Mouse (Mus musculus): Measurements from ENCODE around the gene Cln3. TPM values are rescaled to one million over a fixed set of nuclear protein-coding genes. Genes with fewer than 3 reads are reported as not detected.

Cln3 gene
- polyA plus RNA-seq, 2 experiments: 34.6 to 55.4 TPM

DNA sequence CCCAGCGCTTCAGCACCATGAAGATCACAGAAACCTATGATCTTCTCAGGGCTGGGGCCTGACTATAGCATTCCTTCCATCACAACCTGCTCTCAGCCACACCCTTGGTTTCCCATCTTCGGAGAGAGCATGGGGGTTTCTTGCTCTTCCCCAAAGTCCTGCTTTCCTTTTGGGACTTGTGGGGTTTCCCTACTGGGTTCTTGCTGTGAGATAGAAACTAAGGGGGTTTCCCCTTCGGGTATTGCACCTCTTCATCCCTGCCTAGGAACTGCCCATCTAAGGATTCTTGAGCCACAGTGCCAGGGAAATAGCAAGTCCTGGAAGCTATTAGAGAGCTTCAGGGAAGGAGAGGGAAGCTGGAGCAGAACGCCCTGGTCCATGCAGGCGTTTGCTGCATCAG is 10.3 kb upstream of the Cln3 start:
- Histone ChIP-seq H3K27me3 (ENCODE audit: control insufficient read depth, insufficient read depth, low read length) (no peaks in the 10 kb centered on the region), H3K4me2 (replicated peaks; ENCODE audit: low read depth, low read length, severe bottlenecking) (no peak overlapping the region), H3K9me3 (ENCODE audit: control insufficient read depth, low read length) (no peaks in the 10 kb centered on the region), H3K4me1 (ENCODE audit: control insufficient read depth, insufficient read depth, low read length) (no peaks in the 10 kb centered on the region), H3K27ac (replicated peaks; ENCODE audit: low read depth, low read length) (no peak overlapping the region), H3K36me3 (ENCODE audit: control insufficient read depth, insufficient read depth, low read length) (no peaks in the 10 kb centered on the region), H3K9ac (ENCODE audit: low read depth, low read length, severe bottlenecking) (no peak overlapping the region), H3K4me3 (replicated peaks; ENCODE audit: low read length) (no peak overlapping the region)
- ATAC-seq (ENCODE audit: low FRiP score, low read depth) (no peak), DNase-seq (ENCODE audit: low spot score) (no peak)
- WGBS: 72% methylated on average over 5 of the region's 5 CpGs
- no peak for TF ChIP-seq POLR2A (IDR thresholded peaks at IDR 0.05; ENCODE audit: borderline replicate concordance, extremely low read depth, insufficient read depth, insufficient read length)

DNA sequence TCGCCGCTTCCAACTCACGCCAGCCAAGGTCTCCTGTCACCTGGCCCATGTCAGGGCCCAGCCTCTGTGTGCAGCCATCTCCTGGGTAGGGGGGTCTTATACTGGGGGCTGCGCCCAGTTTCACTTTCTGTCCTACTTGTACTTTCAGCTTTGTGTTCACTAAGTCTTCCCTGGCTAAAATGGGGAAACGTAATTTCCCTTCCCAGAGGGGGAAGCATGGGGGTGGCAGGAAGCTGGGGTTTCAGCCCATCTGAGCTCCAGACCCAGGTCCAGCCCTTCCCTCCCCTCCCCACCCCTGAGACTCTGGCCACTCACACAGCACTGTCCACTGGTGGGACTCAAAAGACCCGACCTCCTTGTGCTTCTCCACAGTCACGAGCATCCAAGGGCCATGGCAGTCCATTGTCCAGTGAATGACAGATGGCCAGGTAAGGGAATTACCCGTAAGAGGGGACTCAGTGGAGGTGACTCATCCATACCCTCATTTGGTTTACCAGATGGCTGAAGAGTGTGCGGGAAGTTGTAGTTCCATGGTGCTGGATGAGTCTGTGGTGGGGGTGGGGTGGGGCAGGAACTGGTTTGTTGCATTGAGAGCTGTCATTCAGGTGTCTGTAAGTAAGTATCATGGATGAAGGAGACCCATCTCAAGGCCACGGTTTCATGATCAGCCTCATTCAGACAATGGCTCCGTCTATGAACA is 9.4 kb upstream of the Cln3 start, which contains the start of gene Il27:
Il27 (minus strand) TSS at position 80 of the 700 bp plus-strand sequence.
- 80% methylated on average over 11 of the region's 11 CpGs for WGBS
- ATAC-seq (ENCODE audit: low FRiP score, low read depth) (no peak), DNase-seq (ENCODE audit: low spot score) (no peak)
- Histone ChIP-seq H3K4me1 (ENCODE audit: control insufficient read depth, insufficient read depth, low read length) (no peaks in the 10 kb centered on the region), H3K4me3 (replicated peaks; ENCODE audit: low read length) (no peak within 1 kb of the TSS), H3K27ac (replicated peaks; ENCODE audit: low read depth, low read length) (no peak within 1 kb of the TSS), H3K9me3 (ENCODE audit: control insufficient read depth, low read length) (no peaks in the 10 kb centered on the region), H3K9ac (ENCODE audit: low read depth, low read length, severe bottlenecking) (no peak within 1 kb of the TSS), H3K36me3 (ENCODE audit: control insufficient read depth, insufficient read depth, low read length) (no peaks in the 10 kb centered on the region), H3K4me2 (replicated peaks; ENCODE audit: low read depth, low read length, severe bottlenecking) (no peak within 1 kb of the TSS), H3K27me3 (ENCODE audit: control insufficient read depth, insufficient read depth, low read length) (no peaks in the 10 kb centered on the region)
- TF ChIP-seq POLR2A (IDR thresholded peaks at IDR 0.05; ENCODE audit: borderline replicate concordance, extremely low read depth, insufficient read depth, insufficient read length): no peak

GRCm38 (mm10) chr7:126587779-126588178 is 2.2 kb upstream of the Cln3 start:
- H3K4me1 ChIP-seq (ENCODE audit: control insufficient read depth, insufficient read depth, low read length): no peaks in the 10 kb centered on the region; the same call in 1 of the 2 replicates
- no peaks in the 10 kb centered on the region for H3K27me3 ChIP-seq (ENCODE audit: control insufficient read depth, insufficient read depth, low read length)
- no peak for TF ChIP-seq POLR2A (IDR thresholded peaks at IDR 0.05; ENCODE audit: borderline replicate concordance, extremely low read depth, insufficient read depth, insufficient read length)
- no peaks in the 10 kb centered on the region for H3K9me3 ChIP-seq (ENCODE audit: control insufficient read depth, low read length)
- DNase-seq (ENCODE audit: low spot score): peak; percentile 61
- peak overlapping the region; percentile 40 for H3K4me2 ChIP-seq (replicated peaks; ENCODE audit: low read depth, low read length, severe bottlenecking)
- no peaks in the 10 kb centered on the region for H3K36me3 ChIP-seq (ENCODE audit: control insufficient read depth, insufficient read depth, low read length)
- H3K9ac ChIP-seq (ENCODE audit: low read depth, low read length, severe bottlenecking): peak overlapping the region; percentile 38
- H3K4me3 ChIP-seq (replicated peaks; ENCODE audit: low read length): no peak overlapping the region
- H3K27ac ChIP-seq (replicated peaks; ENCODE audit: low read depth, low read length): no peak overlapping the region
- 6% methylated on average over 16 of the region's 16 CpGs for WGBS
- peak; percentile 27; the same call in 1 of the 2 replicates for ATAC-seq (ENCODE audit: low FRiP score, low read depth)

GRCm38 (mm10) chr7:126586839-126587238 is 1.2 kb upstream of the Cln3 start:
- H3K4me2 ChIP-seq (replicated peaks; ENCODE audit: low read depth, low read length, severe bottlenecking): no peak overlapping the region
- no peak overlapping the region for H3K4me3 ChIP-seq (replicated peaks; ENCODE audit: low read length)
- H3K27me3 ChIP-seq (ENCODE audit: control insufficient read depth, insufficient read depth, low read length): no peaks in the 10 kb centered on the region
- no peak for DNase-seq (ENCODE audit: low spot score)
- H3K9me3 ChIP-seq (ENCODE audit: control insufficient read depth, low read length): no peaks in the 10 kb centered on the region
- TF ChIP-seq POLR2A (IDR thresholded peaks at IDR 0.05; ENCODE audit: borderline replicate concordance, extremely low read depth, insufficient read depth, insufficient read length): no peak
- peaks cover 3% of the 10 kb centered on the region; the same call in 1 of the 2 replicates for H3K4me1 ChIP-seq (ENCODE audit: control insufficient read depth, insufficient read depth, low read length)
- WGBS: 54% methylated on average over 8 of the region's 8 CpGs
- ATAC-seq (ENCODE audit: low FRiP score, low read depth): no peak
- H3K36me3 ChIP-seq (ENCODE audit: control insufficient read depth, insufficient read depth, low read length): no peaks in the 10 kb centered on the region
- H3K9ac ChIP-seq (ENCODE audit: low read depth, low read length, severe bottlenecking): 0 out of 2 replicates have a peak overlapping the region, but pooled peaks have one; percentile 38
- H3K27ac ChIP-seq (replicated peaks; ENCODE audit: low read depth, low read length): no peak overlapping the region

DNA sequence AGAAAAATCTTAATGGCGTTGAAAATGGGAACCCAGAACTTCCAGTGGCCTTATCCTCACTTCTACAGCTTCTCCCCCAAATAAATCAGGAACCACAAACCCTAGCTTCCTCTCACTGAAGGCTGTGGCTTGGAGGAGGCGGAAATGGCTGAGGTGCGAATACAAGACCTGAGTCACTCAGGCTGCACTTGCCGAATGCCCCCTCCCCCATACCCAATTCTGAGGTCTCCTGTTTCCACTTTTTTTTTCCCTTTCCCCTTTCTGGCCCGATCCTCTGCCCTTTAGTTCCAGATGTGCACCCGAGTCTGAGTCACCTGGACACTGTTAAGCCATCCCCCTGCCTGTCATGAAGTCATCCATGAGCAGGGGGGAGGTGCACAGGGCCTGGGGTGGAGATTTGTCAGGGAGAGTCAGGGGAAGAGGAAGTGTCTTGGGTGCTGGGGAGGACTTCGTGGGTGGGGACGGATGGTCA is 1.1 kb downstream of the Cln3 start, which contains the start of gene Apobr:
Apobr (plus strand) TSS at position 437 of the 472 bp plus-strand sequence.
- no peak for ATAC-seq (ENCODE audit: low FRiP score, low read depth)
- WGBS: 74% methylated on average over 8 of the region's 8 CpGs
- Histone ChIP-seq H3K4me3 (replicated peaks; ENCODE audit: low read length) (peak within 1 kb of the TSS; percentile 46), H3K27ac (replicated peaks; ENCODE audit: low read depth, low read length) (peak within 1 kb of the TSS; percentile 73; the same call in 1 of the 2 replicates), H3K27me3 (ENCODE audit: control insufficient read depth, insufficient read depth, low read length) (no peaks in the 10 kb centered on the region), H3K4me1 (ENCODE audit: control insufficient read depth, insufficient read depth, low read length) (peaks cover 7% of the 10 kb centered on the region; the same call in 1 of the 2 replicates), H3K4me2 (replicated peaks; ENCODE audit: low read depth, low read length, severe bottlenecking) (peak within 1 kb of the TSS; percentile 91), H3K36me3 (ENCODE audit: control insufficient read depth, insufficient read depth, low read length) (peaks cover 9% of the 10 kb centered on the region; the same call in 1 of the 2 replicates), H3K9ac (ENCODE audit: low read depth, low read length, severe bottlenecking) (no peak within 1 kb of the TSS), H3K9me3 (ENCODE audit: control insufficient read depth, low read length) (no peaks in the 10 kb centered on the region)
- no peak for TF ChIP-seq POLR2A (IDR thresholded peaks at IDR 0.05; ENCODE audit: borderline replicate concordance, extremely low read depth, insufficient read depth, insufficient read length)
- no peak for DNase-seq (ENCODE audit: low spot score)
